Mouse (Mus musculus) pancreas, adult 10 weeks (tissue): ENCODE measurements around the gene Gm3636. TPM values are rescaled to one million over a fixed set of nuclear protein-coding genes. Genes with fewer than 3 reads are reported as not detected.

ENCODE experiments used
- polyA plus RNA-seq: library from polyadenylated mRNA; stranded (reverse); fragments of 350-450 nt; fragmentation: Illumina TruSeq; extraction: RNeasy Lipid Tissue Mini Kit (QIAGEN cat#74804); gene quantifications from one replicate; pipeline ENCODE4 v1.2.3, GENCODE M21; 2015; ENCODE audit warnings: low read depth, low replicate concordance; ENCODE audit not compliant: insufficient read depth

The Gm3636 gene
- 0.79 TPM for polyA plus RNA-seq

GRCm38 (mm10) chr14:6742232-6742631 lies at the start of gene Gm3636:
TSS of gene Gm3636 (minus strand) at chr14:6742332.

GRCm38 (mm10) chr14:6774311-6774710 lies 32.2 kb upstream of the Gm3636 start, which contains the start of gene Gm8362:
TSS of gene Gm8362 (minus strand) at chr14:6774411.

GRCm38 (mm10) chr14:6720151-6720550 lies 22.0 kb downstream of the Gm3636 start, which contains the start of gene Gm8050:
TSS of gene Gm8050 (minus strand) at chr14:6720251.

Other genes with a start within 250 kb of the Gm3636 start
- not detected for gene Gm8356, start 205.0 kb downstream of the Gm3636 start, polyA plus RNA-seq
- not detected for gene Gm3629, start 151.7 kb downstream of the Gm3636 start, polyA plus RNA-seq
- not detected for gene Gm3460, start 119.9 kb downstream of the Gm3636 start, polyA plus RNA-seq
- not detected for gene Gm10251, start 58.2 kb downstream of the Gm3636 start, polyA plus RNA-seq
- gene Gm8050, start 22.1 kb downstream of the Gm3636 start, polyA plus RNA-seq, result not detected
- gene Gm8362, start 32.1 kb upstream of the Gm3636 start, polyA plus RNA-seq, result not detected
- gene Gm3642, start 98.0 kb upstream of the Gm3636 start, polyA plus RNA-seq, result not detected
- not detected for gene Gm3667, start 147.6 kb upstream of the Gm3636 start, polyA plus RNA-seq
- gene Gm6356, start 231.5 kb upstream of the Gm3636 start, polyA plus RNA-seq, result not detected